Mouse (Mus musculus) megakaryocyte, embryonic 14.5 days (primary cell): Measurements from ENCODE around the gene Insl3. TPM values are rescaled to one million over a fixed set of nuclear protein-coding genes. Genes with fewer than 3 reads are reported as not detected.

Experiments used
- H3K27me3 ChIP-seq: replicated peaks from 2 replicates; pipeline ENCODE3; 2012; ENCODE audit warnings: inconsistent platforms
- H3K36me3 ChIP-seq: replicated peaks from 2 replicates; pipeline ENCODE3; 2012; ENCODE audit warnings: low read length, inconsistent platforms, mixed read lengths
- H3K4me1 ChIP-seq: 2 replicates; pipeline ENCODE4 v1.6.1; 2012; ENCODE audit warnings: inconsistent platforms
- H3K4me3 ChIP-seq: replicated peaks from 2 replicates; pipeline ENCODE3; 2012; ENCODE audit warnings: moderate library complexity, mild to moderate bottlenecking, inconsistent platforms
- H3K9me3 ChIP-seq: 2 replicates; pipeline ENCODE4 v1.6.1; 2012; ENCODE audit warnings: inconsistent platforms
- FLI1 ChIP-seq: IDR thresholded peaks from 2 replicates; pipeline ENCODE4 v1.6.1; 2012; ENCODE audit warnings: low read length, inconsistent platforms, mixed read lengths
- GATA1 ChIP-seq: IDR thresholded peaks from 3 replicates; pipeline ENCODE4 v1.6.1; 2012; ENCODE audit warnings: mixed read lengths, low read length, inconsistent platforms, borderline replicate concordance
- polyA plus RNA-seq: library from polyadenylated mRNA; stranded (reverse); fragments of >175 nt; gene quantifications from 2 replicates; pipeline ENCODE4 v1.2.3, GENCODE M21; 2012; ENCODE audit warnings: low replicate concordance; ENCODE audit not compliant: insufficient read depth

Gene Insl3
- polyA plus RNA-seq, 1 experiment: 241 TPM

GRCm38 (mm10) chr8:71667256-71667655 lies 21.8 kb upstream of the Insl3 start:
- H3K27me3 ChIP-seq: no peaks in the 10 kb centered on the region

GRCm38 (mm10) chr8:71668220-71668975 lies 20.6 kb upstream of the Insl3 start:
- H3K4me1 ChIP-seq: peaks cover 96% of the 10 kb centered on the region
- no peaks in the 10 kb centered on the region for H3K27me3 ChIP-seq
- peak overlapping the region; percentile 96 for H3K4me3 ChIP-seq
- H3K36me3 ChIP-seq: peaks cover 12% of the 10 kb centered on the region
- H3K9me3 ChIP-seq: no peaks in the 10 kb centered on the region
- TF ChIP-seq FLI1: no peak
- TF ChIP-seq GATA1: no peak

More at GRCm38 (mm10) chr8:71667256-71667655, 21.8 kb upstream of the Insl3 start:
- H3K36me3 ChIP-seq: peaks cover 23% of the 10 kb centered on the region
- H3K9me3 ChIP-seq: no peaks in the 10 kb centered on the region
- TF ChIP-seq FLI1: no peak
- TF ChIP-seq GATA1: no peak
- H3K4me3 ChIP-seq: peak overlapping the region; percentile 96
- H3K4me1 ChIP-seq: peaks cover 92% of the 10 kb centered on the region

- H3K4me1 ChIP-seq: peaks cover 91% of the 10 kb centered on the region
- peak overlapping the region; percentile 95 for H3K4me3 ChIP-seq
- H3K27me3 ChIP-seq: no peaks in the 10 kb centered on the region
- TF ChIP-seq GATA1: no peak
- no peak for TF ChIP-seq FLI1
- no peaks in the 10 kb centered on the region for H3K36me3 ChIP-seq
- H3K9me3 ChIP-seq: no peaks in the 10 kb centered on the region
Measured at GRCm38 (mm10) chr8:71670198-71670597, 18.8 kb upstream of the Insl3 start.

- TF ChIP-seq GATA1 (no peak), FLI1 (no peak)
- Histone ChIP-seq H3K36me3 (no peaks in the 10 kb centered on the region), H3K4me1 (peaks cover 91% of the 10 kb centered on the region), H3K27me3 (no peaks in the 10 kb centered on the region), H3K4me3 (peak overlapping the region; percentile 95), H3K9me3 (no peaks in the 10 kb centered on the region)
Measured at GRCm38 (mm10) chr8:71670621-71671548, 18.1 kb upstream of the Insl3 start.

GRCm38 (mm10) chr8:71671549-71671965 lies 17.5 kb upstream of the Insl3 start, which contains the start of gene Unc13a:
Unc13a (minus strand) TSS chr8:71671757.
- peaks cover 86% of the 10 kb centered on the region for H3K4me1 ChIP-seq

GRCm38 (mm10) chr8:71672168-71672735 lies 16.8 kb upstream of the Insl3 start:
- H3K9me3 ChIP-seq: no peaks in the 10 kb centered on the region
- peaks cover 83% of the 10 kb centered on the region for H3K4me1 ChIP-seq
- H3K36me3 ChIP-seq: no peaks in the 10 kb centered on the region
- H3K4me3 ChIP-seq: peak overlapping the region; percentile 95
- TF ChIP-seq FLI1 (no peak), GATA1 (no peak)
- H3K27me3 ChIP-seq: no peaks in the 10 kb centered on the region

More at GRCm38 (mm10) chr8:71671549-71671965, 17.5 kb upstream of the Insl3 start, which contains the start of gene Unc13a:
- Histone ChIP-seq H3K36me3 (no peaks in the 10 kb centered on the region), H3K4me3 (peak within 1 kb of the TSS; percentile 95), H3K9me3 (no peaks in the 10 kb centered on the region), H3K27me3 (no peaks in the 10 kb centered on the region)
- TF ChIP-seq GATA1 (no peak), FLI1 (no peak)

GRCm38 (mm10) chr8:71674071-71674470 lies 14.9 kb upstream of the Insl3 start:
- Histone ChIP-seq H3K4me3 (no peak overlapping the region), H3K4me1 (peaks cover 83% of the 10 kb centered on the region), H3K9me3 (no peaks in the 10 kb centered on the region), H3K27me3 (no peaks in the 10 kb centered on the region), H3K36me3 (peaks cover 15% of the 10 kb centered on the region)
- no peak for TF ChIP-seq GATA1
- TF ChIP-seq FLI1: no peak

DNA sequence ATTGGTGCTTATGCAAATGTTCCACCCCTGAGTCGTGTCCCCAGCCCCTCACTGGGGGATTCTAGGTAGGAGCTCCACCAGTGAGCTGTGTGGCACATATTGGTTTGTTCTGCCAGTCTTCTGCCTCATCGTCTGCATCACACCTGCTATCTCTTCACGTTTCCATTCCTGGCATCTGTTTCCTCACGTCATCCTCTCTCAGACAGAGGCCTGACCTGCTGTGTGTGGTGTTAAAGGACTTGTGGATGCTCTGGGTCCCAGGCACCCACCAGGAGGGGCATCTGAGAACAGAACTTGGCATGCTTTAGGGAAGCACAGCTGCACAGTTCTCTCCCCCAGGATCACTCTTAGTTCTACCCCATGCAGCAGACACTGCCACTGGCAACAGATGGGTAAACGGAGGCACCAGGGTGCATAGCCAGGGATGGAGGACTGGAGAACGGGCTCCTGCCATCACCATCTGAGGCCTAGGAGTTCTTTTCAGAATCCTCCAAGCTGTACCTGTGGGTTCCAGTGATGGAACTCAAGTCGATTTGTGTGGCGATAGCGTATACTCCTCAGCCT lies 13.5 kb upstream of the Insl3 start:
- peaks cover 76% of the 10 kb centered on the region for H3K4me1 ChIP-seq

DNA sequence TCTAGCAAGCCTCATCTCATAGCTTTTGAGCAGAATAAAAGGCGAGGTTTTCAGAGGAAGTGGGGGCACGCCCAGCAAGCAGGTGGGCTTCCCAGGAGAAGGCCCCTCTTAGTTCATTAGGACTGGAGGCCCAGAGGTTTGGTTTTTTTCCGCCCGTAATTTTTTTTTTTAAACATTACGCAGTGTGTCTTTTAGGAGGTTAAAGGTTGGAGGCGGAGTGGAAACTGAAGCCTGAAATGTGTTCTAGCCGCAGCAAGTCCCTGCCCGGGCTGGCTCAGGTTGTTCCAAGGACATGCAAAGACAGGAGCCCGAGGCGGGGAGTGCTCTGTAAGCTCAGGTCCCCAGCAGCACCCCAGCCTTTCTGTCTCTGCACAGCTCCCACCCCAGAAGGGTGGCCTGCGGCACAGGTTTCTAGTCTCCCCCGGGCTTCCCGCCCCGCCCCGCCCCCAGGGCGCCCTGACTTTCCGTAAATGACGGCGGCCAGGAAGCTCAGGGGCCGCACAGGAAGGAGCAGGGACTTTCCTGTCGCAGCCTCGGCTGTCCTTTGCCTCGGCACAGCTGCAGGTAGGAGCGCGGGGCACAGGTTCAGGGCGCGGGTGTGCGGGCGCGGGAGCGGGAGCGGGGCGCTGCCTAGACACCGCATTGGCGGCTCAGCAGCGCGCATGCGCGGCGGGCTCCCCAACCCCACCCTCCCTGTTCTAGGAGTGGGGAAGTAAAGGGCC lies 12.8 kb upstream of the Insl3 start, which contains the start of gene Jak3:
TSS of gene Jak3 (plus strand) at position 277 of the 722 bp plus-strand sequence.
- Histone ChIP-seq H3K4me3 (peak within 1 kb of the TSS; percentile 97), H3K36me3 (peaks cover 36% of the 10 kb centered on the region), H3K9me3 (no peaks in the 10 kb centered on the region), H3K4me1 (peaks cover 72% of the 10 kb centered on the region), H3K27me3 (no peaks in the 10 kb centered on the region)
- TF ChIP-seq FLI1 (no peak), GATA1 (no peak)

More for the DNA sequence above, 13.5 kb upstream of the Insl3 start:
- Histone ChIP-seq H3K9me3 (no peaks in the 10 kb centered on the region), H3K36me3 (peaks cover 29% of the 10 kb centered on the region), H3K4me3 (peak overlapping the region; percentile 97), H3K27me3 (no peaks in the 10 kb centered on the region)
- TF ChIP-seq GATA1 (no peak), FLI1 (no peak)
